Mouse (Mus musculus): Measurements from ENCODE around the gene Olfr1250. TPM values are rescaled to one million over a fixed set of nuclear protein-coding genes. Genes with fewer than 3 reads are reported as not detected.
"Not testable (repeated sequence)": the region's sequence is repeated elsewhere in the genome, so short reads cannot be mapped to it uniquely, and the experiment has no call there.

The Olfr1250 gene
- total RNA-seq (2014; rRNA removed) = not detected in 2 replicates
- not detected in 2 replicates for polyA plus RNA-seq (2015; fragmentation: Nextera tagmentation; extraction: Ambion mirVana)

DNA sequence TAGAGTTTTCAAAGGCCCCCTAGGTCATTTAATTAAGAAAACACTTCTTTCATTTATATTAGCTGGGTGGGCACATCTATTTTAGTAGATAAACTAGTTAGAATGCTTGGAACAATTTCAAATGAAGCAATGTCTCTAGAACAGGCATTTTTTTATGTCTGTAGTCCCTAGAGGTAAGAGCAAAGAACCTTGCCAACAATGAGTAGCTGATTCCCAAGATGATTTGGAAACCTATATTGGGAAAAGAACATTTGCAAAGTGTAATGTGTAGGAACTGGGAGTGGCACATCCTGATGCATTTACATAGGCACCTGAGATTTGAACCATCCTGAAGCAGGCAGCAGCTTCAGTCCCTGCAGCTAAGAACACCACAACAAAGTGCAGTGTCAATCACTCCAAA lies at the start of gene Olfr1250:
Olfr1250 (minus strand) TSS at position 101 of the 400 bp plus-strand sequence.
- Histone ChIP-seq H3K27me3 (ENCODE audit: insufficient read depth, low read length) (no peaks in the 10 kb centered on the region), H3K9ac (replicated peaks; ENCODE audit: low read length, poor library complexity, severe bottlenecking) (no peak within 1 kb of the TSS), H3K9me3 (ENCODE audit: low read length) (no peaks in the 10 kb centered on the region), H3K4me2 (ENCODE audit: low read depth, low read length, poor library complexity, severe bottlenecking) (no peak within 1 kb of the TSS), H3K4me3 (ENCODE audit: low read depth, low read length) (no peak within 1 kb of the TSS), H3K36me3 (ENCODE audit: insufficient read depth, low read length) (no peaks in the 10 kb centered on the region), H3K4me1 (ENCODE audit: insufficient read depth, low read length) (no peaks in the 10 kb centered on the region), H3K27ac (ENCODE audit: low read depth, low read length) (no peak within 1 kb of the TSS)
- DNase-seq (ENCODE audit: low spot score) (no peak), ATAC-seq (ENCODE audit: low FRiP score) (no peak)
- TF ChIP-seq CTCF (IDR thresholded peaks at IDR 0.05) = no peak

DNA sequence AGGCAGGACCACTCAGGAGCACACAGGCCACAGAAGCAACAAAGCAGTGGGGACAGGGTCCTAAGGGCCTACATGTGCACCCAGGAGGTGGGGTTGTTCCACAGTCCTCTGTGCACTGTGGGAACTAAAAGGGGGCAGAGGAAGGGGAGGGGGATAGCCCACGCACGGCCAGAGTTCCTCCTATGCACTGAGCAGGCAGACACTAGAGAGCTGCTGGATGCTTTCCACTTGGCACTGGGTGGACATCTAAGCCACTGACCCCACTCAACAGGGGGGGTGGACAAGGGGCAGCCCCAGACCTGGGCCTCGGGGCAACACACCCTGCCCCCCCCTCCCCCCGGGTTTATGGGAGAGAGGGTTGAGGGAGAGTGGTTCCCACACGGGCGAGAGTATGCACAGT lies 30.7 kb upstream of the Olfr1250 start:
- DNase-seq (ENCODE audit: low spot score) (no peak), ATAC-seq (ENCODE audit: low FRiP score) (peak; percentile 44; the same call in 1 of the 2 replicates)
- Histone ChIP-seq H3K4me3 (ENCODE audit: low read depth, low read length) (no peak overlapping the region), H3K36me3 (ENCODE audit: insufficient read depth, low read length) (no peaks in the 10 kb centered on the region), H3K9me3 (ENCODE audit: low read length) (no peaks in the 10 kb centered on the region), H3K4me1 (ENCODE audit: insufficient read depth, low read length) (no peaks in the 10 kb centered on the region), H3K27me3 (ENCODE audit: insufficient read depth, low read length) (no peaks in the 10 kb centered on the region), H3K4me2 (ENCODE audit: low read depth, low read length, poor library complexity, severe bottlenecking) (no peak overlapping the region), H3K27ac (ENCODE audit: low read depth, low read length) (no peak overlapping the region), H3K9ac (replicated peaks; ENCODE audit: low read length, poor library complexity, severe bottlenecking) (no peak overlapping the region)
- WGBS = 86% methylated on average over 6 of the region's 6 CpGs
- no peak for TF ChIP-seq CTCF (IDR thresholded peaks at IDR 0.05)

DNA sequence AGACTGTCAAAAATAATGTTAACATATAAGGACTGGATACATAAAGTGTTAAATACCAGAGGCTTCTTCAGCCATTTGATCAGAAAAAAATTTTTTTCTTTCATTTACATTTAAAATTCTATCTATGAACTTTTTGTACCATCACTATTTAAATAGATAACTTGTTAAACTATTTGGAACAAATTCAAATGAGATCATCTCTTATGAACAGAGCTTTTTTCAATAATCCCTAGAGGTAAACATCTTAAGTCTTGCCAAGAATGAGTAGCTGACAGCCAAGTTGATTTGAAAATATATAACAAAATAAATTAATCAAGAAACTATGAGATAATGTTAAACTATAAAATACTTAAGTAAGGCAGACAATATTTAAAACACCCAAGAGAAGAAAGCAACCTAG lies 10.6 kb upstream of the Olfr1250 start, which contains the start of gene Olfr1251:
Olfr1251 (minus strand) TSS at position 101 of the 400 bp plus-strand sequence.
- no peaks in the 10 kb centered on the region for H3K4me1 ChIP-seq (ENCODE audit: insufficient read depth, low read length)
- DNase-seq (ENCODE audit: low spot score) (no peak), ATAC-seq (ENCODE audit: low FRiP score) (no peak)
- no peak within 1 kb of the TSS for H3K4me2 ChIP-seq (ENCODE audit: low read depth, low read length, poor library complexity, severe bottlenecking)
- no peaks in the 10 kb centered on the region for H3K27me3 ChIP-seq (ENCODE audit: insufficient read depth, low read length)
- H3K27ac ChIP-seq (ENCODE audit: low read depth, low read length) = no peak within 1 kb of the TSS
- H3K4me3 ChIP-seq (ENCODE audit: low read depth, low read length) = no peak within 1 kb of the TSS
- H3K36me3 ChIP-seq (ENCODE audit: insufficient read depth, low read length) = no peaks in the 10 kb centered on the region
- H3K9ac ChIP-seq (replicated peaks; ENCODE audit: low read length, poor library complexity, severe bottlenecking) = no peak within 1 kb of the TSS
- TF ChIP-seq CTCF (IDR thresholded peaks at IDR 0.05) = no peak
- no peaks in the 10 kb centered on the region for H3K9me3 ChIP-seq (ENCODE audit: low read length)

DNA sequence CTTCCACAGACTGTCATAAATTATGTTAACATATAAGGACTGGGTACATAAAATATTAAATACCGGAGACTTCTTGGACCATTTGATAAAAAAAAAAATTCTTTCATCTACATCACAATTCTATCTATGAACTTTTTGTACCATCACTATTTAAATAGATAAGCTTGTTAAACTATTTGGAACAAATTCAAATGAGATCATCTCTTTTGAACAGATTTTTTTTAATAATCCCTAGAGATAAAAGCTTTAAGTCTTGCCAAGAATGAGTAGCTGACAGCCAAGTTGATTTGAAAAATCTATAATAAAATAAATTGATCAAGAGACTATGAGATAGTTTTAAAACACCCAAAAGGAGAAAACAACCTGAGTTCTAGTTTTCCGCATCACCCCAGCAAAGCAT lies 26.4 kb downstream of the Olfr1250 start, which contains the start of gene Olfr1249:
Olfr1249 (minus strand) TSS at position 101 of the 400 bp plus-strand sequence.
- no peaks in the 10 kb centered on the region for H3K9me3 ChIP-seq (ENCODE audit: low read length)
- H3K9ac ChIP-seq (replicated peaks; ENCODE audit: low read length, poor library complexity, severe bottlenecking) = no peak within 1 kb of the TSS
- H3K27ac ChIP-seq (ENCODE audit: low read depth, low read length) = no peak within 1 kb of the TSS
- H3K4me2 ChIP-seq (ENCODE audit: low read depth, low read length, poor library complexity, severe bottlenecking) = no peak within 1 kb of the TSS
- WGBS = 92% methylated on average over 2 of the region's 2 CpGs
- ATAC-seq (ENCODE audit: low FRiP score) = no peak
- H3K4me1 ChIP-seq (ENCODE audit: insufficient read depth, low read length) = no peaks in the 10 kb centered on the region
- H3K4me3 ChIP-seq (ENCODE audit: low read depth, low read length) = no peak within 1 kb of the TSS
- no peaks in the 10 kb centered on the region for H3K27me3 ChIP-seq (ENCODE audit: insufficient read depth, low read length)
- H3K36me3 ChIP-seq (ENCODE audit: insufficient read depth, low read length) = no peaks in the 10 kb centered on the region
- DNase-seq (ENCODE audit: low spot score) = no peak
- TF ChIP-seq CTCF (IDR thresholded peaks at IDR 0.05) = no peak

DNA sequence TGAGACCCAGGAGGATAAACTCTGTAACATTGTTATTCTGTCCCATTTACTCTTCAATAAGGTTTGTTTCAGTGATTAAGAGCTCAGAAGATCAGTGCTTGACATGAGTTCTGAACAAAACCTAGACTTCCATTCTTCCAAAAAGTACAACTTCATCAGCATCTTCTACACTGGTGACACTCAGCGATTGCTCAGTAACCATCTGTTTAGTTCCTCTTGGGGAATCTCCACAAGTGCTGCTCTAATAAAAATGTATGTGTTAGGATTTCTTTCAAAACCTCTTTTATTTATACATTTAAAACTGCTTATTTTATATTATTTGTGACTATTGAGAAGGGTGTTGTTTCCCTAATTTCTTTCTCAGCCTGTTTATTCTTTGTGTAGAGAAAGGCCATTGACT lies 43.1 kb downstream of the Olfr1250 start, which contains the start of gene Olfr1248:
Olfr1248 (minus strand) TSS at position 101 of the 400 bp plus-strand sequence.
- not testable (repeated sequence) for H3K36me3 ChIP-seq (ENCODE audit: insufficient read depth, low read length); H3K4me2 ChIP-seq (ENCODE audit: low read depth, low read length, poor library complexity, severe bottlenecking); H3K4me1 ChIP-seq (ENCODE audit: insufficient read depth, low read length); DNase-seq (ENCODE audit: low spot score); H3K9ac ChIP-seq (replicated peaks; ENCODE audit: low read length, poor library complexity, severe bottlenecking); ATAC-seq (ENCODE audit: low FRiP score); H3K9me3 ChIP-seq (ENCODE audit: low read length); H3K4me3 ChIP-seq (ENCODE audit: low read depth, low read length); H3K27me3 ChIP-seq (ENCODE audit: insufficient read depth, low read length); H3K27ac ChIP-seq (ENCODE audit: low read depth, low read length)
- 85% methylated on average over 1 of the region's 1 CpGs for WGBS

DNA sequence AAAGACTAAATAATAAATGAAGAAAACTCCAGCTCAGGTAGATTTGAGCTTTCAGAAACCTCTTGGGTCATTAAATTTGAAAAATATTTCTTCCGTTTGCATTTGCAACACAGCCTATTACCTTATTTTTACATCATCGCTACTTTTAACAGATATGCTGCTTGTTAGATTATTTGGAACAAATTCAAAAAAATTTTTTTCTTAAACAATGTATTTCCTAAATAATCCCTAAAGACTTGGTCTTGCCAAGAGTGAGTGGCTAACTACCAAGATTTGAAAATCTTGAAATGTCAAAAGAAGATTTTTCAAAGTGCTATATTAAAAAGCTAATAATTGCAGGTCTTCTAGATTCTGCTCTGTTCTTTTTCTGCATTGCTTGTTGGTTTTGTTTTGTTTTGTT lies 47.2 kb downstream of the Olfr1250 start, which contains the start of gene Olfr1247:
Olfr1247 (minus strand) TSS at position 101 of the 400 bp plus-strand sequence.
- Histone ChIP-seq H3K9ac (replicated peaks; ENCODE audit: low read length, poor library complexity, severe bottlenecking) (no peak within 1 kb of the TSS), H3K36me3 (ENCODE audit: insufficient read depth, low read length) (no peaks in the 10 kb centered on the region), H3K4me3 (ENCODE audit: low read depth, low read length) (no peak within 1 kb of the TSS), H3K9me3 (ENCODE audit: low read length) (no peaks in the 10 kb centered on the region), H3K27me3 (ENCODE audit: insufficient read depth, low read length) (no peaks in the 10 kb centered on the region), H3K27ac (ENCODE audit: low read depth, low read length) (no peak within 1 kb of the TSS), H3K4me2 (ENCODE audit: low read depth, low read length, poor library complexity, severe bottlenecking) (no peak within 1 kb of the TSS), H3K4me1 (ENCODE audit: insufficient read depth, low read length) (no peaks in the 10 kb centered on the region)
- TF ChIP-seq CTCF (IDR thresholded peaks at IDR 0.05) = no peak
- no peak for DNase-seq (ENCODE audit: low spot score)
- WGBS = 90% methylated on average over 2 of the region's 2 CpGs
- ATAC-seq (ENCODE audit: low FRiP score) = no peak

Other genes starting within 250 kb of the Olfr1250 start
- gene Olfr1239, start 241.1 kb downstream of the Olfr1250 start, total RNA-seq (2014; rRNA removed) = not detected in 2 replicates
- not detected in 2 replicates for gene Olfr1239, start 241.1 kb downstream of the Olfr1250 start, polyA plus RNA-seq (2015; fragmentation: Nextera tagmentation; extraction: Ambion mirVana)
- not detected in 2 replicates for gene Olfr1240, start 218.5 kb downstream of the Olfr1250 start, total RNA-seq (2014; rRNA removed)
- not detected in 2 replicates for gene Olfr1240, start 218.5 kb downstream of the Olfr1250 start, polyA plus RNA-seq (2015; fragmentation: Nextera tagmentation; extraction: Ambion mirVana)
- gene Olfr1241, start 174.3 kb downstream of the Olfr1250 start, total RNA-seq (2014; rRNA removed) = not detected in 2 replicates
- gene Olfr1241, start 174.3 kb downstream of the Olfr1250 start, polyA plus RNA-seq (2015; fragmentation: Nextera tagmentation; extraction: Ambion mirVana) = not detected in 2 replicates
- not detected in 2 replicates for gene Olfr1242, start 163.1 kb downstream of the Olfr1250 start, total RNA-seq (2014; rRNA removed)
- gene Olfr1242, start 163.1 kb downstream of the Olfr1250 start, polyA plus RNA-seq (2015; fragmentation: Nextera tagmentation; extraction: Ambion mirVana) = not detected in 2 replicates
- gene Olfr1243, start 130.0 kb downstream of the Olfr1250 start, total RNA-seq (2014; rRNA removed) = not detected in 2 replicates
- gene Olfr1243, start 130.0 kb downstream of the Olfr1250 start, polyA plus RNA-seq (2015; fragmentation: Nextera tagmentation; extraction: Ambion mirVana) = not detected in 2 replicates
- not detected in 2 replicates for gene Olfr1245, start 83.0 kb downstream of the Olfr1250 start, total RNA-seq (2014; rRNA removed)
- not detected in 2 replicates for gene Olfr1245, start 83.0 kb downstream of the Olfr1250 start, polyA plus RNA-seq (2015; fragmentation: Nextera tagmentation; extraction: Ambion mirVana)
- not detected in 2 replicates for gene Olfr1246, start 68.3 kb downstream of the Olfr1250 start, total RNA-seq (2014; rRNA removed)
- not detected in 2 replicates for gene Olfr1246, start 68.3 kb downstream of the Olfr1250 start, polyA plus RNA-seq (2015; fragmentation: Nextera tagmentation; extraction: Ambion mirVana)
- gene Olfr1247, start 47.3 kb downstream of the Olfr1250 start, total RNA-seq (2014; rRNA removed) = not detected in 2 replicates
- not detected in 2 replicates for gene Olfr1247, start 47.3 kb downstream of the Olfr1250 start, polyA plus RNA-seq (2015; fragmentation: Nextera tagmentation; extraction: Ambion mirVana)
- gene Olfr1248, start 43.2 kb downstream of the Olfr1250 start, total RNA-seq (2014; rRNA removed) = not detected in 2 replicates
- gene Olfr1248, start 43.2 kb downstream of the Olfr1250 start, polyA plus RNA-seq (2015; fragmentation: Nextera tagmentation; extraction: Ambion mirVana) = not detected in 2 replicates
- not detected in 2 replicates for gene Olfr1249, start 26.5 kb downstream of the Olfr1250 start, total RNA-seq (2014; rRNA removed)
- not detected in 2 replicates for gene Olfr1249, start 26.5 kb downstream of the Olfr1250 start, polyA plus RNA-seq (2015; fragmentation: Nextera tagmentation; extraction: Ambion mirVana)
- not detected in 2 replicates for gene Olfr1251, start 10.5 kb upstream of the Olfr1250 start, total RNA-seq (2014; rRNA removed)
- gene Olfr1251, start 10.5 kb upstream of the Olfr1250 start, polyA plus RNA-seq (2015; fragmentation: Nextera tagmentation; extraction: Ambion mirVana) = not detected in 2 replicates
- not detected in 2 replicates for gene Olfr1252, start 63.5 kb upstream of the Olfr1250 start, total RNA-seq (2014; rRNA removed)
- gene Olfr1252, start 63.5 kb upstream of the Olfr1250 start, polyA plus RNA-seq (2015; fragmentation: Nextera tagmentation; extraction: Ambion mirVana) = not detected in 2 replicates
- not detected in 2 replicates for gene Olfr1253, start 95.6 kb upstream of the Olfr1250 start, total RNA-seq (2014; rRNA removed)
- gene Olfr1253, start 95.6 kb upstream of the Olfr1250 start, polyA plus RNA-seq (2015; fragmentation: Nextera tagmentation; extraction: Ambion mirVana) = not detected in 2 replicates
- not detected in 2 replicates for gene Olfr1254, start 132.2 kb upstream of the Olfr1250 start, total RNA-seq (2014; rRNA removed)
- not detected in 2 replicates for gene Olfr1254, start 132.2 kb upstream of the Olfr1250 start, polyA plus RNA-seq (2015; fragmentation: Nextera tagmentation; extraction: Ambion mirVana)
- gene Olfr1255, start 150.6 kb upstream of the Olfr1250 start, total RNA-seq (2014; rRNA removed) = not detected in 2 replicates
- not detected in 2 replicates for gene Olfr1255, start 150.6 kb upstream of the Olfr1250 start, polyA plus RNA-seq (2015; fragmentation: Nextera tagmentation; extraction: Ambion mirVana)
- not detected in 2 replicates for gene Olfr1256, start 180.1 kb upstream of the Olfr1250 start, total RNA-seq (2014; rRNA removed)
- not detected in 2 replicates for gene Olfr1256, start 180.1 kb upstream of the Olfr1250 start, polyA plus RNA-seq (2015; fragmentation: Nextera tagmentation; extraction: Ambion mirVana)
- 0.05 TPM in 1 of 2 replicates, not detected in the other for gene Olfr48, start 186.7 kb upstream of the Olfr1250 start, total RNA-seq (2014; rRNA removed)
- not detected in 2 replicates for gene Olfr48, start 186.7 kb upstream of the Olfr1250 start, polyA plus RNA-seq (2015; fragmentation: Nextera tagmentation; extraction: Ambion mirVana)
- not detected in 2 replicates for gene Olfr1257, start 217.0 kb upstream of the Olfr1250 start, total RNA-seq (2014; rRNA removed)
- not detected in 2 replicates for gene Olfr1257, start 217.0 kb upstream of the Olfr1250 start, polyA plus RNA-seq (2015; fragmentation: Nextera tagmentation; extraction: Ambion mirVana)

All from midbrain, postnatal 0 days (tissue).